Mouse (Mus musculus): ENCODE measurements around the gene Tjp3. TPM values are rescaled to one million over a fixed set of nuclear protein-coding genes. Genes with fewer than 3 reads are reported as not detected.

Gene Tjp3
- total RNA-seq, 2 experiments from 2014 or later = 0.14 to 0.37 TPM

DNA sequence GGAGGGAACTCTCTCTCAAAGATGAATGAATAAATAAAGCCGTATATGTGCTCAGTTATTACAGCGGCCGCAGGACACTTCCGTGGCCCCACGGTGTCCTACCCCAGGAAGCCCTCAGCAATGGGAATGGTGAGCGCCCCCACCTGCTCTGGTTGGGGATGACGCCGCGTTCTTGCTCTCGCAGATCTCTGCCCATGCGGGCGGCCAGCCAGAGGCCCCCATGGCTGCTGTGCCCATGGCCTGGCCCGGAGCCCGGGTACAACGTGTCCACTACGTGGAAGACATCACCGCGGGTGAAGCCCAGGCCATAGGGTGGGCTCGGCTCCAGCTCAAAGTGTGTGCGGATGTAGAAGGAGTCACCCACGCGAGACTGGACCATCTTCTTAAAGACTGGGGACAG, 13.7 kb downstream of the Tjp3 start:
- intact Hi-C loops (cut with DNase I) = no loop called here
- no peak for DNase-seq

DNA sequence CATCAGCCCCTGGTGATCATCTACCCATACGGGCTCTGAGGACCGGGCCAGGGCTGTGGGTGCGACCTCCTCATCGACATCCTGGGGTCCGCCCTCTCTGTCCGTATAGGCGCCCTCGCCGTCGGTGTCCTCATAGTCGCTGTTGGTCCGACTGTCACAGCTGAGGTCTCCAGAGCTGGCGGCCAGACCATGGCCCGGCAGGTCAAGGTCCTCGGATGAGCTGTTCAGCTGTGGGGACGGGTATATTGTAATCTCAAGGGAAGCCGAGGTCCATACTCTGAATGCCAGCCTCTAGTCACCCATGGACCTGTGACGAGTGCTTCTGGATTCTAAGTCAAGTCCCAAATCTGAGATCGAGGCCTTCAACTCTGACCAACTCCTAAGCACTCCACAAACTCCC, 17.5 kb downstream of the Tjp3 start:
- DNase-seq = no peak
- intact Hi-C loops (cut with DNase I) = no loop called here

DNA sequence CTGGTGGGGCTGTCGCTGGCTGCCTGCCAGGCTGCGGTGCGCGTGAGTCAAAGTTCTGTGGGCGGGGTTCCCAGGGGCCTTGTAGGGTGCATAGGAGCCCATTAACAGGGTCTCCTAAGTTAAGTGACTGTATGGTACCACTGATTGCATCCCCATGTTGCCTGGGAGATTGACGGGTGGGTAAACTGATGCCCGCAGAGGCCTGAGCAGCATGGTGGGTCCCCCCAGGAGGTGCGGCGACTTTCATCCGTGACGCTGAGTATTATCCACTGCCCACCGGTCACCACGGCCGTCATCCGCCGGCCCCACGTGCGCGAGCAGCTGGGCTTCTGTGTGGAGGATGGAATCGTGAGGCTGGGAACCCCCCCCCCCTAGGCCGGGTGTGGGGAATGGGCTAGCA, 19.0 kb downstream of the Tjp3 start:
- DNase-seq = no peak
- intact Hi-C loops (cut with DNase I) = no loop called here

DNA sequence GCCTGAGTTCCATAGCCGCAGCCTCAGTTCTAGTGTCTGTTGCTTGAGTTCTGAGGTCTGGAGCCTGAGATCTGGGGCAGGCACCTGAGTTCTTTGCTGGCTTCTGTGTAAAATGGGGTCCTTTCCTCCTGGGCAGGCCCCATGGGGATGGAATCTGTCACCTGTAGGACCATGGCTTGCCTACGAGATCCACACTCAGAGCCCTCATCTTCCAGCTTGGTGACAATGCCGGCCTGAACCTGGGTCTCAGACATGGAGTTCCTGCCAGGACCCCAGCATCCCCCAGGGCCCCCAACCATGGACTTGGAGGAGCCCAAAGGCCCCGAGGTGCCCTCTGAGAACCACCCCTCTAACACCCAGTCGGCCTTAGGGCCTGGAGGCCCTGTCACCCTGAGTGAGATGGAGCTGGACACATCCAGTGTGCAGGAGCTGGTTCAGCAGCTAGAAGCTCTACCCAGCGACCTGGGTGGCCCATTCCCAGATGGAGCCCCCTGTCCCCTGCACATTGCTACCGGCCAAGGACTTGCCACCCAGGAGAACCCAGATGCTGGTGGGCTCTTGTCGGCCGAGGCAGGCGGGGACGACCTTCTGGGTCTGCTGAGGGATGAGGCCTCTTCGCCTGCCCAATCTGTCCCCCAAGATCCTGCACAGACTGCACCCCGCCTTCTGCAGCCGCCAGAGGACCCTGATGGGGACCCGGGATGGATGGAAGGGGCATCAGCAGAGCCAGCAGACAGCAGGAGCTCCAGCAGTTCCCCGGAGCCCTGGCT, 22.6 kb downstream of the Tjp3 start:
- intact Hi-C loops (cut with DNase I) = no loop called here

DNA sequence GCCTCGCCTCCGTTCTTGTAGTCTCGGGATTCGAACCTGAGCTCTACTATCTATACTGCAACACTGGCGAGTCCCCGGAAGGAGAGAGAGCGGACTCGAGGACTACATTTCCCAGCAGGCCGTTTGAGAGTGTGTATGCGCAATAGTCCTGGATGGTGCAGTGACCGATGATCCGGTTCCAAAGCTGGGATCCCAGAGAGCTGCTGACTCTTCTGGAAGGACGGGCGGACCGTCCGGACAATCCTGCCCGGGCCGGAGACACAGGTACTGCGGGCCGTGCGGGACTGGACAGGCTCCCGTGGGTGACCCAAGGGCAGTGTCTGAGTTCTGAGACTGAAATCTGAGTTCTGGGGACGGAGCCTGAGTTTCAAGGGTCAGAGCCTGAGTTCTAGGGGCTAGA, 23.3 kb downstream of the Tjp3 start:
- intact Hi-C loops (cut with DNase I) = no loop called here
- peak; percentile 91 to 93 for DNase-seq

More for the DNA sequence above, 22.6 kb downstream of the Tjp3 start:
- no peak for DNase-seq

DNA sequence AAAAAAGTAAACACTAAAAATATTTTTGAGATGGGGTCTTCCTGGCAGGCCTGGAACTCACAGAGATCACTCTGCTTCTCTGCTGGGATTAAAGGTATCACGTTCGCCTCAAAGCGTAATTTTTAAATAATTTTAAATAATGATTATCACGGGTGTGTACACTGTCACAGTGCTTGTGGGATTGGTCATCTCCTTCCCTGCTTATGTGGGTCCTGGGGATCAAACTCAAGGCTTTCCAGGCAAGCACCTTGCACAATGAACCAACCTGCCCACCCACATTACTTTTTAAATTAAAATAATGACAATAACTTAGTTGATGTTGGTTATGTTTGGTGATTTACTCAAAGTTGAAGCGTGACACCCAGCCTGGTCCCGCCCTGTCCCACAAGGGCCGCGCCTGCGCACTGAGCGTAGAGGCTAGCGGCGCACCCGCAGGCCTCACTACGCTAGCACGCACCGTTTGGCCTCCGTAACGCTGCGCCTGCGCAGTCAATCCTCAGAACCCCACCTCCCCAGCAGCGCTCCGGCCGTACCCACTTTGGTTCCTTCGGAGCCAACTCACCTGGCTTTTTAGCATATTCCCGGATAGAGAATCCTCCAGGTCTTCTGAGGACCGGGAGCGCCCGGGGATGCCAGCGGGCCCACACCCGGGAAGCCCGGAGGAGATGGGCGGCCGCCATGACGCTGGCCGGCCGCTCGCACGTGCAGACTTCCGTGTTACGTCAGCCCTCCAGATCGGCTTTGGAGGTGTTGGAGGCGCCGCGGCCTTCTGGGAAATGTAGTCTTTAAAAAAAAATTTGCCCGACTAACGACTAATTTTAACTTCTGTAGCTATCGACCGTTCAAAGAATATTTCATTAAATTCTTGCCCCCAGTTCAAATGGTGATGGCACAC, 24.9 kb downstream of the Tjp3 start, which contains the start of the genes Mrpl54 and Apba3:
Gene Mrpl54, minus strand, starts transcription at position 724 of the 895 bp plus-strand sequence.
Gene Apba3, plus strand, starts transcription at position 750 of the 895 bp plus-strand sequence.
- DNase-seq = peak; percentile 98
- intact Hi-C loops (cut with DNase I) = no loop called here

DNA sequence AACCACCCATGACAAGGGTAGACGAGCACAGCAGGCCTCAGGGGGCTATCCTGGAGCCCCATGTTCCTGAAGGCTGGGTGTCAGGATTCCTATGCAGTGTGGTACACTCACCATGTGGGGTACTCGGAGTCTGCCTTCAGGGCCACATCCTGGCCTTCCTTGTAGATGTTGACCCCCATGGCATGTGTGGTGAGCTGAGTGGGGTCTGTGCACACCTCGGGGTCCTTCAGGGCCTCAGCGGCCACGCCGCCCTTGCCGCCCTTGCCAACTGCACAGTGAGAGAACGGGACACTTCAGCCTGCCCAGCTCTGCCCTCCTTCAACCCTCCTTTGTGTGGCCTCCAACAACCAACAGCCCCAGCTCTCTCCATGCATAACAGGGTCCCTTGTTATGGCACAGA, 25.8 kb downstream of the Tjp3 start:
- intact Hi-C loops (cut with DNase I) = no loop called here
- no peak for DNase-seq

DNA sequence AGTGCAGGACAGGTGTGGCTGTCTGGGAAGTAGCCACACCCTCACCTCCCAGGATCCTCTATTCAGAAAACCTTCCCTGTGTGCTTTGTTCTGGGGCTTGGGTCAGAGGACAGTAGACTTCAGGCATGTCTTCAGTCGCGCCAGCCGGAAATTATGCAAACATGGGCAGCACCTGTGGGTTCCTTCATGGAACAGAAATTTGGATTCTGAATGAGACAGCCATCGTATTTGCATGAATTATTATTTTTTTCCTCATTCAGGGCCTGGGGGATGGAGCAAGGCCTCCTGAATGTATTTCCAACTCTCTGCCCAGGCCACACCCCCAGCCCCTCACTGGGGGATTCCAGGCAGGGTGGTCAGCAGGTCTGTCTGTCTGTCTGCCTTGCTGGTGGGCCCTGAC, 30.4 kb downstream of the Tjp3 start:
- no peak for DNase-seq
- intact Hi-C loops (cut with DNase I) = no loop called here

DNA sequence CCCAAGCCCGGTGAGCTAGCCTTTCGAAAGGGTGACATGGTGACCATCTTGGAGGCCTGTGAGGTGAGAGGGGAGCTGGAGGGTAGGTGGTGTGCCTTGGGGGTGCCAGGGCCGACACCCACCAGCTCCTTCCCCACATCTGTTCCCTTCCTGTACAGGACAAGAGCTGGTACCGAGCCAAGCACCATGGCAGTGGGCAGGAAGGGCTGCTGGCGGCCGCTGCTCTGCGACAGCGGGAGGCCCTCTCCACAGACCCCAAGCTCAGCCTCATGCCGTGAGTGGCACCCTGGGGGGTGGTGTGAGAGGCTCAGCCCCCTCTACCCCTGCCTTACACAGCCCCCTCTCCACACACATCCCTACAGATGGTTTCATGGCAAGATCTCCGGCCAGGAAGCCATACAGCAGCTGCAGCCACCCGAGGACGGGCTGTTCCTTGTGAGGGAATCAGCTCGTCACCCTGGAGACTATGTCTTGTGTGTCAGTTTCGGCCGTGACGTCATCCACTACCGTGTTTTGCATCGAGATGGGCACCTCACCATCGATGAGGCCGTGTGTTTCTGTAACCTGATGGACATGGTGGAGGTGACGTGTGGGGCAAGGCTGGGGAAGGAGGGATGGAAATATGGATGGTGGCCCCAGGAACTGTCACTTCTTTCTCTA, 32.0 kb downstream of the Tjp3 start:
- DNase-seq = no peak
- intact Hi-C loops (cut with DNase I) = no loop called here

DNA sequence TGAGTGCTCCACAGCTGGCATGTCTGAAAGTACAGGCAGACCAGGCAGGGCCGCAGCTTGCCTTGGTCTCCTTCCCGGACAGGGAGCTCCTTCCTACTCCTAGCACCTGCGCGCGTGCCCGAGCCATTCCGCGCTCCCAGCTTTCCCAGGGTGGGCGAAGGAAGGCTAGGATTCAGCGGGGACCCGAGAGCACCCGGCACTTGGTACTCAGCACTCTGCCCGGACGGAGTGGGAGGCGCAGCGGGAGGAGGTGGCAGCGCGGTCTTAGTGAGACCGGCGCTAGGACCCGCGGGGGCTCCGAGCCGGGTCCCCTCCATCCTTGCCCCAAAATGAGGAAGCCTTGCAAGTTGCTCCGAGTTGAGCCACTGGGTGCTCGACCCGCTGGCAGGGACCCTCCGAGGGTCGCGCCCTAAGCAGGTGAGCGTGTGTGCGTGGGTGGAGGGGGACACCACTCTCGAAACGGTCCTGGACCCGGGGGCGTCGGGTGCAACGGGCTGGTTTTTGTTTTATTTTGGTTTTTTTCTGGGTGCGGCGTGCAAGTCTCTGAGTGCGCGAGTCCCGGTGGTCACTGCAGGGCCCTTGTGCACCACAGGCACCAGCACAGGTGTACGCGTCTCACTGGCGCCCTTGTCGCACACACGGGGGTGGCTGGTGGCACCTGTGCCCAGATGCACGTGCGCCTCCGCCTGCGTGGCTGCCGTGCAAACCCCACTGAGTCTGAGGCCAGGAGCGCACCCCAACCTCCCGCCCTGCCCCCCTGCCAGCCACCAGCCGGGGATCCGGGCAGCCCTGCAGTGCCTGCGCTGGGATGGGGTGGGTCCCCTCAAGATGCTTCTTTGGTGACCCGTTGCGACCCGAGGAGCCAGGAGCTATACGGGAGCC, 34.0 kb downstream of the Tjp3 start:
- intact Hi-C loops (cut with DNase I) = no loop called here
- DNase-seq = no peak

DNA sequence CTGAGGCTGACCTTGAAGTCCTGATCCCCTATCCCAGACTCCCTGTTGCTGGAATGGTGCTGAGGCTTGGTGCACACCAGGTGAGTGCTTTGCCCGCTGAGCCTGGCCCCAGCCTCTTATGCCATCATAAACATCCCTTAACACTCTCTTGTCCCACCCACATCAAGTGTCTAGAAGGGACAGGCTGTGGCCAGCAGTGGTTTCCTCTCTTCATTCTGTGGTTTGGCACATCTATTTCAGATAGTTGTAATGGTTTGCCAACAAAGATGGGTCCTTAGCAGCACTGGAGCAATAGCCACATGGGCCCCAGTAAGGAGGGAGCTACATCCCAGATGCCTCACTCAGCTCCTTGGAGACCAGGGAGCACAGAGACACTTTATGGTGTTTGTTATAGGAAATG, 36.5 kb downstream of the Tjp3 start:
- intact Hi-C loops (cut with DNase I) = no loop called here
- DNase-seq = no peak

DNA sequence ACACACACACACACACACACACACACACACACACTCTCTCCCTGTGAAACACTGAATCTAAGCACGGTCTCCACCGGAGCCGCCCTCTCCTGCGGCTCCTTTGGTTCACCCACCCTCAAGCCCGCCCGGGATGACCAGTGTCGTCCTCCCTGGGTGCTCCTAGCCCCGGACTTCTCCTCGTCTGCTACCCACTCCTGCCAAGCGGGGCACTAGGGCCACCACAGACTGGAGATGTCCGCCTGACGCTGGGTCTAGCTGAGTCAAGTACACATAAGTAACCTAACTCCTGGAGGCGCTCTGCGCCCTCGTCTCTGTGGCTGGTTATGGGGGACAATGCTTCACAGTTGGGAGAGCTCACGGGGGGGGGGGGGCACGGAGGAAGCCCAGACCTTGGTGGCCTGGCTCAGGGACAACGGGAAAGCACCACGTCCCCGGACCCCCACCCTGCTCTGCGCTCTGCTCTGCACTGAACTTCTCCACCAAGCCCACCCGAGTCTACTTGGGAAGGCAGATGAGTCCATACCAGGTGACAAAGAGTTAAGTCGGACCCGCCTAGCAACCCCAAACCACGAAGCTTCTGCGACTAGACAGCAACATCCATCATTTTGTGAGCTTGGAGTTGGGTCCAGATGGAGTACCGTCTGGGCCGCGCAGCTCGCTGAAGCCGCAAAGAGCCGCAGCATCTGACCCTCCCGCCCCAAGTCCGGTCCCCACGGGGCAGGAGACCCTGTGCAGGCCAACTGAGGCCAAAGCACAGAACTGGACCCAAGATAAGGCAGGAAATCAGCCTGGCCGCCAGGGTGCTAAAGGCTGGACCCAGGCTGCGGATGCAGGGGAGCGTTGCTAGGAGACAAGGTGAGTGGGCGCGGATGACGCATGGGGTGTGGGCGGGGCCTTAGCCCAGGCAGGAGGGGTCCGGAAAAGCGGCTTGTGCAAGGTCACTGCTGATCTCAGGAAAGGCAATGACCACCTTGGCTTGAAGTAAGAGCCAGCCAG, 38.7 kb downstream of the Tjp3 start, which contains the start of gene Matk:
Gene Matk, plus strand, starts transcription at position 512 of the 996 bp plus-strand sequence.
- intact Hi-C loops (cut with DNase I) = no loop called here
- DNase-seq = peak; percentile 52 to 64

DNA sequence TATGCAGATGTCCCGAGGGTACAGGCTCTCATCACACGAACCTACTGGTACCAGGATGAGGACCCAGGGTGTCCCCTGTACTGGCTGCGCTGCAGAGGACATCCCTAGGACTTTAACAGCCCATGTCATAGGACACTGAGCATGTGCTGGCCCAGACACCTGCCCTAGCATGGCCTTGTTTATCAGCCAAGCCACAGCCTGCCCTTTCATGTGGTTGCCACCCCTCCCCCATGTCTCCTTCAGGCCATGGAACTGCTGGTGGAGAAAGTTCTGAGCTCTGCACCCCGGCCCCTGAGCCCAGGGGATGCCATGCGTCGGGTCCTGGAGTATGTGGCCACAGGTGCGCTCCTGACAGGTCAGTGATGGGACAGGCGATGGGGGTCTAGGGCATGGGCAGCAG, 41.9 kb downstream of the Tjp3 start:
- DNase-seq = no peak
- intact Hi-C loops (cut with DNase I) = no loop called here

DNA sequence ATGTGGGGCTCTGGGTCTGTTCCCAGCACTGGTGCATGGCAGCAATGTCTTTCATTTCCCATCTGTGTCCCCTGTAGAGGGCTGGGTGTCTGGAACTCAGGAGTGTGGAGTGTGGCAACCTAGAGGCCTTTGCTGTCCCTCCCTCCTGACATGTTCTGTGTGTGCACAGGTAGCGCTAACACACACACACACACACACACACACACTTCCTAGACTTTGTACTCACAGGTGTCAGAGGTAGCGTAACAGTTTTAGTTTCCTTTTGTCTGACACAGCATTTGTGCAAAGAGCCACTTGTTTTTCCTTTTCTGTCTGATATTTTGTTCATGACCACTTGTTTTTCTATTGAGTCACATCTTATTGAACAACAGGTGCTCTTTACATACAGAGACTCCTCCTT, 43.6 kb downstream of the Tjp3 start:
- intact Hi-C loops (cut with DNase I) = no loop called here
- DNase-seq = no peak

DNA sequence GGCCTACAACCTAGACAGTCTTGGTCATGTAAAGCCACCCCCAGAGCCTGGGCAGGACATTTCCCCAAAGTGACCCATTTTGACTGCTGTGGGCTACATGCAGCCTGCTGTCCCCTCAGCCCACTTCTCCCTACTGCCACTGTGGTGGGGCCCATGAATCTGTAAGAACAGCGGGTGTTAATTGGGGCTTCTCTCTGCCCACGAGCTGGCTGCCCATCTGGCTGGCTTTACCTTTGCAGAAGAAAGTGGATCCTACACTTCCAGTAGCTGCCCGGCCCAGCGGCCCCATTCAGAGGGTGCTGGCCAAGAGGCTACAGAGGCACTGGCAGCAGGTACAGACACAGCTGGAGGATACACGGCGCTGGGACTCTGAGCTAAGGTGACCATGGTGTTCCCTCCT, 46.2 kb downstream of the Tjp3 start:
- no peak for DNase-seq
- intact Hi-C loops (cut with DNase I) = no loop called here

DNA sequence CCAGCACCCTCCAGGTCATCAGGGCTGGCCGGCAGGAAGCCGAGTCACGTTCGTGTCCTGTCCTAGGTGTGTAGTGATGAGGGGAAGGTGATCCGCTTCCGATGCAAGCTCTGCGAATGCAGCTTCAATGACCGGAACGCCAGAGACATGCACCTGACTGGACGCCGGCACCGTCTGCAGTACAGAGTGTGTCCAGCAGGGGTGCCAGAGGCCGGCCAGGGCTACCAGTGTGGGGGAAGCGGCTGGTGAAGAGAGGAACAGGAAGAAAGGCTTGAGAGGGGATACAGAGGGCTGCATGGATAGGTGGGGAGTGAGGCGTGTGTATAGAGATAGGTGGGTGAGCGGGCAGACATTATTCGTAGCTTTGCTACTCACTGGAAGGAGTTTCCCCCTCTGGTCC, 46.8 kb downstream of the Tjp3 start:
- intact Hi-C loops (cut with DNase I) = no loop called here
- peak; percentile 83 to 92 for DNase-seq

DNA sequence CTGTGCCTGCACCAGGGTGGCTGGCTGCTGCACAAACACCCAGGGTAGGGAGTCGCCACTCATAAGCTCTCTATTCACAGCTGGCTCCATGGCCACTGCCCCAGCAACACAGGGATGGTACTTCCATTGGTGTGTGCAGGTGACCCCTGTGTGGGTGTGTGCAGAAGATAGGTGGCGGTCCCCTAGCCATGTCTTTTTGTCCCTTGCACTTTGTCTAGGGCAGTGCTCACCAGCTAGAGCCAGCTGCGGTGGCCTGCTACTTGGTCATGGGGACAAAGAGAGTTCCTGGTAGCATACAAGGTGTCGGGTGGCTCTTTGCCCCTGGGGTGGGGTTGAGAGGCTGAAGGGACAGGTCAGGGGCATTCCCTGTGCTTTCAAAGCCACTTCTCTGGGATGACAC, 47.2 kb downstream of the Tjp3 start:
- no peak for DNase-seq
- intact Hi-C loops (cut with DNase I) = no loop called here

DNA sequence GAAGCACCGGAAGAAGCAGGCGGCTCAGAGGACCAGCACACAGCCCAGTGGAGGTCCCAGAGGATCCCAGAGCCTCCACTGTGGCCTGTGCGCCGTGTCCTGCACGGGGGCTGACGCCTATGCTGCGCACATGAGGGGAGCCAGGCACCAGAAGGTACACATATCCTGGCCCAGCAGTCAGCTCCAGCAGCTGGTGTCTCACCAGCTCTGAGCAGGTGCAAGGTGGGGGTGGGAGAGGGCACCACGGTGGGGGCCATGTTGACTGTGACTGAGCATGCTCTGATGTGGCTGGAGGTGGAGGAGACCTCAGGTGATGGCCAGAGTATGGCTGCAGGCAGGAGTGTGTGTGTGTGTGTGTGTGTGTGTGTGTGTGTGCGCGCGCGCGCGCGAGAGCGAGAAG, 49.4 kb downstream of the Tjp3 start:
- DNase-seq = no peak
- intact Hi-C loops (cut with DNase I) = no loop called here

DNA sequence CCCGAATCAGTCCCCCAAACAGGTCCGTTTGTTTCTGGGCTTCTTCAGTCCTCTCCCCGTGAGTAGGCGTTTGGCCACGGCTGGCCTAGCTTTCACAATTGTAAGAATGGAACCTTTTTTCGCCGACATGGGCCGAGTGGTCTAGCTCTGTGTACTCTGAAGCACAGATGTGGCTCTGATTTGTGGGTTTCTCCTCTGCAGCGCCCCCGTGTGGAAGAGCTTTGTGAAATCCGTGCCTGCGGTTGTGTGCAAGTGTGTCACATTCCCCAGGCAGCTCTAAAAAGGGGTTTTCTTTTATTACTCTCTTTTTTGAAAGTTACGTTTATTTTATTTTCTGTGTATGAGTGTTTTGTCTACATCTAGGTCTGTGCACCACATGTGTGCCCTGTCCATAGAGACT, 50.5 kb downstream of the Tjp3 start:
- intact Hi-C loops (cut with DNase I) = no loop called here
- peak in 1 of 2 experiments; percentile 74 for DNase-seq
